Mouse (Mus musculus): Measurements from ENCODE around the gene Olfr1013. TPM values are rescaled to one million over a fixed set of nuclear protein-coding genes. Genes with fewer than 3 reads are reported as not detected.

Gene Olfr1013
- polyA plus RNA-seq (2012; ENCODE audit: low replicate concordance): not detected in 2 replicates

GRCm38 (mm10) chr2:85766798-85767197, at the start of gene Olfr1013:
TSS of gene Olfr1013 (plus strand) at chr2:85767098.

GRCm38 (mm10) chr2:85762666-85763065, 4.2 kb upstream of the Olfr1013 start, which contains the start of gene Olfr1012:
TSS of gene Olfr1012 (minus strand) at chr2:85762766.

GRCm38 (mm10) chr2:85772413-85772812, 5.5 kb downstream of the Olfr1013 start, which contains the start of gene Olfr1014:
TSS of gene Olfr1014 (plus strand) at chr2:85772713.

GRCm38 (mm10) chr2:85781717-85782116, 14.8 kb downstream of the Olfr1013 start, which contains the start of gene Olfr1015:
TSS of gene Olfr1015 (plus strand) at chr2:85782017.

GRCm38 (mm10) chr2:85802444-85802843, 35.5 kb downstream of the Olfr1013 start, which contains the start of gene Olfr1016:
TSS of gene Olfr1016 (minus strand) at chr2:85802544.

GRCm38 (mm10) chr2:85818179-85818578, 51.3 kb downstream of the Olfr1013 start, which contains the start of gene Olfr1018:
TSS of gene Olfr1018 (plus strand) at chr2:85818479.

Other genes starting within 250 kb of the Olfr1013 start
- gene 4833423E24Rik, start 248.1 kb upstream of the Olfr1013 start, polyA plus RNA-seq (2012; ENCODE audit: low replicate concordance): not detected in 2 replicates
- gene Olfr996, start 187.9 kb upstream of the Olfr1013 start, polyA plus RNA-seq (2012; ENCODE audit: low replicate concordance): not detected in 2 replicates
- not detected in 2 replicates for gene Olfr998, start 178.2 kb upstream of the Olfr1013 start, polyA plus RNA-seq (2012; ENCODE audit: low replicate concordance)
- gene Olfr1000, start 155.2 kb upstream of the Olfr1013 start, polyA plus RNA-seq (2012; ENCODE audit: low replicate concordance): not detected in 2 replicates
- gene Olfr1002, start 116.4 kb upstream of the Olfr1013 start, polyA plus RNA-seq (2012; ENCODE audit: low replicate concordance): not detected in 2 replicates
- not detected in 2 replicates for gene Olfr154, start 102.6 kb upstream of the Olfr1013 start, polyA plus RNA-seq (2012; ENCODE audit: low replicate concordance)
- not detected in 2 replicates for gene Olfr1006, start 88.3 kb upstream of the Olfr1013 start, polyA plus RNA-seq (2012; ENCODE audit: low replicate concordance)
- not detected in 2 replicates for gene Olfr1008, start 77.7 kb upstream of the Olfr1013 start, polyA plus RNA-seq (2012; ENCODE audit: low replicate concordance)
- not detected in 2 replicates for gene Olfr1009, start 51.7 kb upstream of the Olfr1013 start, polyA plus RNA-seq (2012; ENCODE audit: low replicate concordance)
- gene Olfr1012, start 4.3 kb upstream of the Olfr1013 start, polyA plus RNA-seq (2012; ENCODE audit: low replicate concordance): not detected in 2 replicates
- gene Olfr1014, start 5.6 kb downstream of the Olfr1013 start, polyA plus RNA-seq (2012; ENCODE audit: low replicate concordance): not detected in 2 replicates
- not detected in 2 replicates for gene Olfr1015, start 14.9 kb downstream of the Olfr1013 start, polyA plus RNA-seq (2012; ENCODE audit: low replicate concordance)
- not detected in 2 replicates for gene Olfr1016, start 35.4 kb downstream of the Olfr1013 start, polyA plus RNA-seq (2012; ENCODE audit: low replicate concordance)
- not detected in 2 replicates for gene Olfr1018, start 51.4 kb downstream of the Olfr1013 start, polyA plus RNA-seq (2012; ENCODE audit: low replicate concordance)
- not detected in 2 replicates for gene Olfr1019, start 78.4 kb downstream of the Olfr1013 start, polyA plus RNA-seq (2012; ENCODE audit: low replicate concordance)
- gene Olfr1020, start 79.9 kb downstream of the Olfr1013 start, polyA plus RNA-seq (2012; ENCODE audit: low replicate concordance): not detected in 2 replicates
- gene Olfr1022, start 101.5 kb downstream of the Olfr1013 start, polyA plus RNA-seq (2012; ENCODE audit: low replicate concordance): not detected in 2 replicates
- gene Olfr1023, start 118.5 kb downstream of the Olfr1013 start, polyA plus RNA-seq (2012; ENCODE audit: low replicate concordance): not detected in 2 replicates
- gene Olfr1024, start 138.0 kb downstream of the Olfr1013 start, polyA plus RNA-seq (2012; ENCODE audit: low replicate concordance): not detected in 2 replicates
- gene Olfr1025-ps1, start 148.1 kb downstream of the Olfr1013 start, polyA plus RNA-seq (2012; ENCODE audit: low replicate concordance): not detected in 2 replicates
- gene Olfr1026, start 154.5 kb downstream of the Olfr1013 start, polyA plus RNA-seq (2012; ENCODE audit: low replicate concordance): not detected in 2 replicates
- not detected in 2 replicates for gene Olfr1028, start 183.3 kb downstream of the Olfr1013 start, polyA plus RNA-seq (2012; ENCODE audit: low replicate concordance)
- gene Olfr1029, start 206.8 kb downstream of the Olfr1013 start, polyA plus RNA-seq (2012; ENCODE audit: low replicate concordance): not detected in 2 replicates
- not detected in 2 replicates for gene Olfr1030, start 212.2 kb downstream of the Olfr1013 start, polyA plus RNA-seq (2012; ENCODE audit: low replicate concordance)
- not detected in 2 replicates for gene Olfr1031, start 223.2 kb downstream of the Olfr1013 start, polyA plus RNA-seq (2012; ENCODE audit: low replicate concordance)
- gene Olfr1032, start 238.4 kb downstream of the Olfr1013 start, polyA plus RNA-seq (2012; ENCODE audit: low replicate concordance): not detected in 2 replicates